Mouse (Mus musculus) hindbrain, postnatal 0 days (tissue): ENCODE data around the gene Pcare. TPM values are rescaled to one million over a fixed set of nuclear protein-coding genes. Genes with fewer than 3 reads are reported as not detected.

Experiments used
- ATAC-seq: fragments of 200-750 bp; cut with Nextera tagmentation; 2 replicates; pipeline ENCODE4 v1.8.0; 2017; ENCODE audit warnings: mild to moderate bottlenecking, moderate TSS enrichment, moderate library complexity
- DNase-seq: peaks from one replicate; pipeline ENCODE4 v3.0.0-alpha.2; 2015; ENCODE audit warnings: low spot score
- H3K27ac ChIP-seq: fragments of 300-500 bp; sonication (generic); 2 replicates; pipeline ENCODE4 v1.5.1; 2014; ENCODE audit warnings: mild to moderate bottlenecking
- H3K27me3 ChIP-seq: fragments of 300-500 bp; sonication (generic); 2 replicates; pipeline ENCODE4 v1.6.1; 2014; ENCODE audit warnings: low read length, mixed read lengths; ENCODE audit not compliant: insufficient read depth
- H3K36me3 ChIP-seq: fragments of 300-500 bp; sonication (generic); 2 replicates; pipeline ENCODE4 v1.6.1; 2014; ENCODE audit warnings: low read length, mixed read lengths; ENCODE audit not compliant: insufficient read depth
- H3K4me1 ChIP-seq: fragments of 300-500 bp; sonication (generic); 2 replicates; pipeline ENCODE4 v1.6.1; 2014; ENCODE audit warnings: antibody characterized with exemption, low read length, mixed read lengths; ENCODE audit not compliant: insufficient read depth
- H3K4me2 ChIP-seq: fragments of 300-500 bp; sonication (generic); 2 replicates; pipeline ENCODE4 v1.6.1; 2014; ENCODE audit warnings: low read depth, mild to moderate bottlenecking, low read length, moderate library complexity, mixed read lengths
- H3K4me3 ChIP-seq: fragments of 300-500 bp; sonication (generic); 2 replicates; pipeline ENCODE4 v1.5.1; 2014; ENCODE audit warnings: low read length
- H3K9ac ChIP-seq: fragments of 300-500 bp; sonication (generic); replicated peaks from 2 replicates; pipeline ENCODE4 v1.6.1; 2014; ENCODE audit warnings: mild to moderate bottlenecking, low read length, moderate library complexity, mixed read lengths
- H3K9me3 ChIP-seq: fragments of 300-500 bp; sonication (generic); 2 replicates; pipeline ENCODE4 v1.6.1; 2016; ENCODE audit warnings: low read length, mixed read lengths
- CTCF ChIP-seq: IDR thresholded peaks from 2 replicates; pipeline ENCODE4 v1.5.1; 2016; ENCODE audit warnings: antibody characterized with exemption, control low read depth, low read depth
- WGBS: fragments of 180-500 bp; shearing (Covaris S2); extraction: QIAGEN DNeasy Blood & Tissue Kit; methylation state at CpG from one replicate; pipeline ENCODE4 v1.1.7; 2014; 5-methylcytosine and 5-hydroxymethylcytosine counted together
- polyA plus RNA-seq: library from polyadenylated mRNA; unstranded; fragments of >200 nt; fragmentation: Nextera tagmentation; extraction: Ambion mirVana; gene quantifications from 2 replicates; pipeline ENCODE4 v1.2.1, GENCODE M21; 2015
- total RNA-seq: library from RNA; depleted of rRNA; stranded (reverse); fragments of >200 nt; gene quantifications from 2 replicates; pipeline ENCODE4 v1.2.3, GENCODE M21; 2014; rRNA removed

The Pcare gene
- total and polyA plus RNA-seq, 2 experiments from 2014 or later: not detected

DNA sequence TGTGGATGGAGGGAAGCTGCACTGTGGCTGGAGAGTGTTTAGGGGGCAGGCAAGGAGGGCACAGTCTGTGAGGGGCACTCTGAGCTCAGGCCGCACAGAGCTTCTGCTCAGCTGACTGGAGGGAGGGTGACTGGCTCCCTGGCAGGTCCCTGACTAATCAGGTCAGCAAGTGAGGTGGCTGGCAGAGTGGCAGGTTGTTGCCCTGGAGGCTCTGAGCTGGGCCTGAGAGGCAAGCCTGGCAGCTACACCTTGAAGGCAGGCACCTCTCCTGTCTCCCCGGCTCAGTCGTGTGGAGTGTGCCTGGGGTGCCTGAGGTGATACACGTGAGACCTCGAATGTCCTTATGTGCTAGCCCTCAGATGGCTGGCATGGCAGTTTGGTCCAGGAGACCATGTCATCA lies 56.3 kb downstream of the Pcare start:
- no peaks in the 10 kb centered on the region for H3K9me3 ChIP-seq
- H3K4me2 ChIP-seq: no peak overlapping the region
- H3K36me3 ChIP-seq: no peaks in the 10 kb centered on the region
- ATAC-seq: no peak
- H3K4me1 ChIP-seq: peaks cover 3% of the 10 kb centered on the region
- H3K4me3 ChIP-seq: no peak overlapping the region
- WGBS: 78% methylated on average over 5 of the region's 5 CpGs
- H3K9ac ChIP-seq: no peak overlapping the region
- TF ChIP-seq CTCF: no peak
- no peak overlapping the region for H3K27ac ChIP-seq
- no peaks in the 10 kb centered on the region for H3K27me3 ChIP-seq
- DNase-seq: no peak

DNA sequence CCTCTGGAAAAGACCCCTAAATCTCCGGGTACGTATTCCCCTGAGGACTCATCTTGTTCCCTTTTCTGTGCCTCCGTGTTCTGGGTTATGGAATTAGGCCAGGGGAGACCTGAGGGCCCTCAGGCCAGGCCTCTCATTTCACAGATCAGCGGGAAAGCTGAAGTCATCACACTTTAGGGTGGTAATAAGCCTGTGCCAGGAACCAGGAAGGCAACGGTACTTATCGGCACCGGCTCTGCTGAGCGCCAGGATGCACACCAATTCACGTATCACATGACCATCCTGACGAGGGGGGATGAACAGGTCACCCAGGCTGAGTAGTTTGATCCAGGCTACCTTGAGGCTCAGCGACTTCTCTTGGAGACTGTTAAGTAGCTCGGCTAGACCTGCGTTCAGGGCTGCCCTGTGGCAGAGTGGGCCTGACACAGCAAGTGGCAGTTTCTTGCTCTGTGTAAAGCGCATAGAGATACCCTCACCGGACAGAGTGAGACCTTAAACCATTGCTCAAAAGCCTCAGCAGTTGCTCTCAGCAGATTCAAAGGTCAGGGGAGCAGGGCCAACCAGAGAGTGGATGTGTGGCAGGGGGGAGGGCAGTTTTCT lies 56.9 kb downstream of the Pcare start:
- no peak for TF ChIP-seq CTCF
- no peak overlapping the region for H3K4me3 ChIP-seq
- DNase-seq: no peak

GRCm38 (mm10) chr17:71695151-71695550 lies 57.5 kb downstream of the Pcare start:
- no peak overlapping the region for H3K4me3 ChIP-seq
- H3K27ac ChIP-seq: no peak overlapping the region
- WGBS: 90% methylated on average over 8 of the region's 8 CpGs
- no peaks in the 10 kb centered on the region for H3K27me3 ChIP-seq
- no peak overlapping the region for H3K9ac ChIP-seq
- no peak for TF ChIP-seq CTCF
- no peak for DNase-seq
- no peaks in the 10 kb centered on the region for H3K36me3 ChIP-seq
- no peak for ATAC-seq
- H3K4me1 ChIP-seq: peaks cover 6% of the 10 kb centered on the region
- H3K4me2 ChIP-seq: no peak overlapping the region
- H3K9me3 ChIP-seq: no peaks in the 10 kb centered on the region

More for the DNA sequence above, 56.9 kb downstream of the Pcare start:
- ATAC-seq: no peak
- 76% methylated on average over 15 of the region's 15 CpGs for WGBS
- H3K36me3 ChIP-seq: no peaks in the 10 kb centered on the region
- no peak overlapping the region for H3K4me2 ChIP-seq
- H3K9me3 ChIP-seq: no peaks in the 10 kb centered on the region
- no peaks in the 10 kb centered on the region for H3K27me3 ChIP-seq
- H3K27ac ChIP-seq: no peak overlapping the region
- no peak overlapping the region for H3K9ac ChIP-seq
- H3K4me1 ChIP-seq: peaks cover 6% of the 10 kb centered on the region

DNA sequence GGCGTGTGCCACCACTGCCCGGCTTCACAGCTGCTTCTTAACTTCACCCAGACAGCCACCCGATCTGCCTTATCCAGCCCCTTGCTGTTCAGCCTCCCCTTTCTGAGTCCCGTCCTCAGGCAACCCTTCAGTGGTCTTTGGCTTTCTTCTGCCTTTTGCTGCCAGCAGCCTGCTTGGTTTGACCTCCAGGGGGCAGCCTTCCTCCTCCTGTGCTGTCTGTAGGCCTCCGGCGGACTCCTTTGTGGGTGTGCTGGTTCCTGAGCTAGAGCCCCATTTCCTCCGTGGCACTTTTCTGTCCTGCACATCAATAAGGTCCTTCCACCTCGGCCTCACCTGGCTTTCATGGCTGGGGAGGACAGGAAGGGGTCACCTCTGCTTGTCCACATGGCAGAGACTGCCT lies 58.9 kb downstream of the Pcare start:
- no peak overlapping the region for H3K4me2 ChIP-seq
- peak; percentile 42 for TF ChIP-seq CTCF
- ATAC-seq (no peak), DNase-seq (no peak)
- peaks cover 6% of the 10 kb centered on the region for H3K4me1 ChIP-seq
- H3K9ac ChIP-seq: no peak overlapping the region
- no peaks in the 10 kb centered on the region for H3K36me3 ChIP-seq
- H3K27me3 ChIP-seq: no peaks in the 10 kb centered on the region
- H3K27ac ChIP-seq: no peak overlapping the region
- WGBS: 55% methylated on average over 8 of the region's 8 CpGs
- no peak overlapping the region for H3K4me3 ChIP-seq
- H3K9me3 ChIP-seq: 0 out of 2 replicates have a peak, but pooled peaks cover under 1% of the 10 kb centered on the region

Other genes with a start within 250 kb of the Pcare start
- 3.6 and 3.8 TPM in 2 replicates for gene Ndc80, start 226.0 kb downstream of the Pcare start, total RNA-seq
- 6.8 and 9.7 TPM in 2 replicates for gene Ndc80, start 226.0 kb downstream of the Pcare start, polyA plus RNA-seq
- gene Spdya, start 200.8 kb downstream of the Pcare start, total RNA-seq: 0.47 and 0.75 TPM in 2 replicates
- gene Spdya, start 200.8 kb downstream of the Pcare start, polyA plus RNA-seq: 2.4 and 2.8 TPM in 2 replicates
- 19.4 and 80.8 TPM in 2 replicates for gene Wdr43, start 137.0 kb downstream of the Pcare start, total RNA-seq
- gene Wdr43, start 137.0 kb downstream of the Pcare start, polyA plus RNA-seq: 33.6 and 36.0 TPM in 2 replicates
- gene Togaram2, start 79.6 kb downstream of the Pcare start, total RNA-seq: 1.0 and 6.3 TPM in 2 replicates
- 0.88 and 1.2 TPM in 2 replicates for gene Togaram2, start 79.6 kb downstream of the Pcare start, polyA plus RNA-seq
- 10.1 and 12.5 TPM in 2 replicates for gene Clip4, start 15.6 kb upstream of the Pcare start, total RNA-seq
- 15.8 and 18.9 TPM in 2 replicates for gene Clip4, start 15.6 kb upstream of the Pcare start, polyA plus RNA-seq